Mouse (Mus musculus) liver, adult 2 months (tissue): ENCODE results near the gene Gm20716.

Source experiments
- CTCF ChIP-seq: fragments of 200-500 bp; IDR thresholded peaks from 2 replicates; pipeline ENCODE4 v1.5.1; 2011; ENCODE audit warnings: low read depth, low read length, control low read depth
- POLR2A ChIP-seq: fragments of 200-500 bp; IDR thresholded peaks from 2 replicates; pipeline ENCODE4 v1.6.1; 2011; ENCODE audit warnings: low read length, control low read depth; ENCODE audit not compliant: insufficient read depth; ENCODE audit errors: extremely low read depth

GRCm38 (mm10) chr2:168256506-168256905 lies 26.3 kb upstream of the Gm20716 start:
- no peak for TF ChIP-seq CTCF
- no peak for TF ChIP-seq POLR2A
